Mouse (Mus musculus): Measurements from ENCODE around the gene Olfr502. TPM values are rescaled to one million over a fixed set of nuclear protein-coding genes. Genes with fewer than 3 reads are reported as not detected.
"Not testable (repeated sequence)": the region's sequence is repeated elsewhere in the genome, so short reads cannot be mapped to it uniquely, and the experiment has no call there.

The Olfr502 gene
- total RNA-seq (2021) (not detected), polyA plus RNA-seq (2012; rRNA removed) (not detected in 2 replicates)
- long read RNA-seq, result 0 reads

- DNase-seq, result no peak
Observed at GRCm38 (mm10) chr7:108524965-108525364, at the start of gene Olfr502. Olfr502 (minus strand) TSS chr7:108525065.

- DNase-seq, result no peak
Observed at GRCm38 (mm10) chr7:108565693-108566092, 40.8 kb upstream of the Olfr502 start, which contains the start of gene Olfr504. Olfr504 (minus strand) TSS chr7:108565793.

- not testable (repeated sequence) for DNase-seq
Observed at GRCm38 (mm10) chr7:108544227-108544626, 19.4 kb upstream of the Olfr502 start, which contains the start of gene Olfr503. Olfr503 (plus strand) TSS chr7:108544527.

- DNase-seq, result no peak
Observed at GRCm38 (mm10) chr7:108542416-108542815, 17.6 kb upstream of the Olfr502 start.

Other genes starting within 250 kb of the Olfr502 start
- gene Olfr490, start 236.1 kb downstream of the Olfr502 start, total RNA-seq (2021), result not detected
- not detected in 2 replicates for gene Olfr490, start 236.1 kb downstream of the Olfr502 start, polyA plus RNA-seq (2012; rRNA removed)
- gene Olfr491, start 211.6 kb downstream of the Olfr502 start, total RNA-seq (2021), result not detected
- gene Olfr491, start 211.6 kb downstream of the Olfr502 start, polyA plus RNA-seq (2012; rRNA removed), result not detected in 2 replicates
- not detected for gene Olfr492, start 201.4 kb downstream of the Olfr502 start, total RNA-seq (2021)
- not detected in 2 replicates for gene Olfr492, start 201.4 kb downstream of the Olfr502 start, polyA plus RNA-seq (2012; rRNA removed)
- gene Olfr493, start 178.1 kb downstream of the Olfr502 start, total RNA-seq (2021), result not detected
- not detected in 2 replicates for gene Olfr493, start 178.1 kb downstream of the Olfr502 start, polyA plus RNA-seq (2012; rRNA removed)
- not detected for gene Olfr494, start 159.7 kb downstream of the Olfr502 start, total RNA-seq (2021)
- gene Olfr494, start 159.7 kb downstream of the Olfr502 start, polyA plus RNA-seq (2012; rRNA removed), result not detected in 2 replicates
- gene Olfr495, start 131.9 kb downstream of the Olfr502 start, total RNA-seq (2021), result not detected
- gene Olfr495, start 131.9 kb downstream of the Olfr502 start, polyA plus RNA-seq (2012; rRNA removed), result not detected in 2 replicates
- gene Olfr497, start 104.6 kb downstream of the Olfr502 start, total RNA-seq (2021), result not detected
- gene Olfr497, start 104.6 kb downstream of the Olfr502 start, polyA plus RNA-seq (2012; rRNA removed), result not detected in 2 replicates
- gene Olfr498, start 59.7 kb downstream of the Olfr502 start, total RNA-seq (2021), result not detected
- not detected in 2 replicates for gene Olfr498, start 59.7 kb downstream of the Olfr502 start, polyA plus RNA-seq (2012; rRNA removed)
- not detected for gene Olfr503, start 19.5 kb upstream of the Olfr502 start, total RNA-seq (2021)
- not detected in 2 replicates for gene Olfr503, start 19.5 kb upstream of the Olfr502 start, polyA plus RNA-seq (2012; rRNA removed)
- gene Olfr504, start 40.7 kb upstream of the Olfr502 start, total RNA-seq (2021), result not detected
- gene Olfr504, start 40.7 kb upstream of the Olfr502 start, polyA plus RNA-seq (2012; rRNA removed), result not detected in 2 replicates
- not detected for gene Olfr506, start 85.7 kb upstream of the Olfr502 start, total RNA-seq (2021)
- gene Olfr506, start 85.7 kb upstream of the Olfr502 start, polyA plus RNA-seq (2012; rRNA removed), result not detected in 2 replicates
- not detected for gene Olfr507, start 96.7 kb upstream of the Olfr502 start, total RNA-seq (2021)
- not detected in 2 replicates for gene Olfr507, start 96.7 kb upstream of the Olfr502 start, polyA plus RNA-seq (2012; rRNA removed)
- not detected for gene Olfr508, start 104.9 kb upstream of the Olfr502 start, total RNA-seq (2021)
- not detected in 2 replicates for gene Olfr508, start 104.9 kb upstream of the Olfr502 start, polyA plus RNA-seq (2012; rRNA removed)
- not detected for gene Olfr509, start 126.8 kb upstream of the Olfr502 start, total RNA-seq (2021)
- not detected in 2 replicates for gene Olfr509, start 126.8 kb upstream of the Olfr502 start, polyA plus RNA-seq (2012; rRNA removed)
- gene Olfr510, start 141.4 kb upstream of the Olfr502 start, total RNA-seq (2021), result not detected
- gene Olfr510, start 141.4 kb upstream of the Olfr502 start, polyA plus RNA-seq (2012; rRNA removed), result not detected in 2 replicates
- gene Olfr512, start 188.3 kb upstream of the Olfr502 start, total RNA-seq (2021), result not detected
- gene Olfr512, start 188.3 kb upstream of the Olfr502 start, polyA plus RNA-seq (2012; rRNA removed), result not detected in 2 replicates
- not detected for gene Olfr513, start 225.9 kb upstream of the Olfr502 start, total RNA-seq (2021)
- not detected in 2 replicates for gene Olfr513, start 225.9 kb upstream of the Olfr502 start, polyA plus RNA-seq (2012; rRNA removed)